Mouse (Mus musculus) MEL (cell line): Measurements from ENCODE around the gene Galns. TPM values are rescaled to one million over a fixed set of nuclear protein-coding genes. Genes with fewer than 3 reads are reported as not detected.

Experiments
- DNase-seq: peaks from one replicate; pipeline ENCODE4 v3.0.0; 2011; ENCODE audit warnings: low read depth, low spot score
- H3K27ac ChIP-seq: 2 replicates; pipeline ENCODE4 v1.5.1; 2012; ENCODE audit warnings: low read depth, mild to moderate bottlenecking, control low read depth, low read length, moderate library complexity; ENCODE audit not compliant: control insufficient read depth
- H3K27me3 ChIP-seq, 2 experiments: fragments of 150-350 bp in 1 of 2; sonication (generic) in 1 of 2; 2 replicates each; pipeline ENCODE4 v1.6.1; 2012; ENCODE audit warnings: low read length in 2 of 2, mild to moderate bottlenecking in 2 of 2, improper control_type of control experiment in 1 of 2, moderate library complexity in 1 of 2; ENCODE audit not compliant: insufficient read depth in 2 of 2, control insufficient read depth in 1 of 2
- H3K36me3 ChIP-seq, 2 experiments: 2 replicates each; pipeline ENCODE4 v1.6.1; 2012 to 2014; ENCODE audit warnings: low read length in 2 of 2, improper control_type of control experiment in 1 of 2, inconsistent platforms in 1 of 2, mild to moderate bottlenecking in 1 of 2; ENCODE audit not compliant: insufficient read depth in 2 of 2, control insufficient read depth in 1 of 2
- H3K4me1 ChIP-seq, 2 experiments: fragments of 150-350 bp in 1 of 2; sonication (generic) in 1 of 2; 2 replicates each; pipeline ENCODE4 v1.6.1; 2012; ENCODE audit warnings: low read length in 2 of 2, improper control_type of control experiment in 1 of 2, mild to moderate bottlenecking in 1 of 2; ENCODE audit not compliant: insufficient read depth in 2 of 2, control insufficient read depth in 1 of 2
- H3K4me3 ChIP-seq, 2 experiments: fragments of 150-350 bp in 1 of 2; sonication (generic) in 1 of 2; 2 replicates each; pipeline ENCODE4 v1.5.1; 2012; ENCODE audit warnings: low read depth in 2 of 2, low read length in 2 of 2, mild to moderate bottlenecking in 2 of 2, moderate library complexity in 2 of 2, control low read depth in 1 of 2, improper control_type of control experiment in 1 of 2; ENCODE audit not compliant: control insufficient read depth in 1 of 2, insufficient read depth in 1 of 2
- H3K79me2 ChIP-seq: 2 replicates; pipeline ENCODE4 v1.6.1; 2012; ENCODE audit warnings: mild to moderate bottlenecking, low read length, moderate library complexity; ENCODE audit not compliant: control insufficient read depth, poor library complexity, insufficient read depth
- H3K9ac ChIP-seq: 2 replicates; pipeline ENCODE4 v1.6.1; 2012; ENCODE audit warnings: low read depth, mild to moderate bottlenecking, control low read depth, low read length, moderate library complexity; ENCODE audit not compliant: control insufficient read depth, poor library complexity, severe bottlenecking
- H3K9me3 ChIP-seq: fragments of 150-350 bp; sonication (generic); replicated peaks from 2 replicates; pipeline ENCODE4 v1.6.1; 2012; ENCODE audit warnings: mild to moderate bottlenecking, low read length, improper control_type of control experiment, moderate library complexity; ENCODE audit not compliant: insufficient read depth
- EP300 ChIP-seq, 2 experiments: IDR thresholded peaks; 2 replicates each; pipeline ENCODE4 v1.6.1; 2011; ENCODE audit warnings: improper control_type of control experiment in 2 of 2, low read length in 2 of 2, low read depth in 1 of 2, mild to moderate bottlenecking in 1 of 2
- KAT2A ChIP-seq: conservative IDR thresholded peaks from 2 replicates; pipeline ENCODE4 v1.6.1; 2012; ENCODE audit warnings: low read depth, low read length, improper control_type of control experiment, inconsistent platforms
- MAX ChIP-seq: IDR thresholded peaks from 2 replicates; pipeline ENCODE4 v1.6.1; 2011; ENCODE audit warnings: low read length, improper control_type of control experiment
- MXI1 ChIP-seq: IDR thresholded peaks from 2 replicates; pipeline ENCODE4 v1.6.1; 2011; ENCODE audit warnings: mild to moderate bottlenecking, low read depth, low read length, improper control_type of control experiment
- MYC ChIP-seq: IDR thresholded peaks from 2 replicates; pipeline ENCODE4 v1.6.1; 2011; ENCODE audit warnings: low read depth, mild to moderate bottlenecking, low read length, improper control_type of control experiment, moderate library complexity
- POLR2A ChIP-seq, 2 experiments: IDR thresholded peaks; 2 replicates each; pipeline ENCODE4 v1.6.1; 2011 to 2012; ENCODE audit warnings: low read length in 2 of 2, mild to moderate bottlenecking in 2 of 2, control low read depth in 1 of 2, improper control_type of control experiment in 1 of 2, low read depth in 1 of 2, moderate library complexity in 1 of 2; ENCODE audit not compliant: control insufficient read depth in 1 of 2, insufficient read depth in 1 of 2, poor library complexity in 1 of 2
- POLR2AphosphoS2 ChIP-seq: IDR thresholded peaks from 2 replicates; pipeline ENCODE4 v1.6.1; 2011; ENCODE audit warnings: low read length, improper control_type of control experiment
- SIN3A ChIP-seq: IDR thresholded peaks from 2 replicates; pipeline ENCODE4 v1.6.1; 2012; ENCODE audit warnings: low read length, improper control_type of control experiment, inconsistent platforms
- SMC3 ChIP-seq: IDR thresholded peaks from 2 replicates; pipeline ENCODE4 v1.6.1; 2011; ENCODE audit warnings: low read depth, low read length, improper control_type of control experiment
- TAL1 ChIP-seq: IDR thresholded peaks from 2 replicates; pipeline ENCODE4 v1.6.1; 2012; ENCODE audit warnings: mild to moderate bottlenecking, inconsistent platforms, low read length, moderate library complexity, mixed read lengths
- UBTF ChIP-seq: IDR thresholded peaks from 2 replicates; pipeline ENCODE4 v1.6.1; 2012; ENCODE audit warnings: low read depth, mild to moderate bottlenecking, inconsistent platforms, low read length, improper control_type of control experiment, moderate library complexity, borderline replicate concordance; ENCODE audit not compliant: insufficient read depth
- ZMIZ1 ChIP-seq: IDR thresholded peaks from 2 replicates; pipeline ENCODE4 v1.6.1; 2012; ENCODE audit warnings: low read depth, mild to moderate bottlenecking, inconsistent platforms, low read length, improper control_type of control experiment, moderate library complexity
- ZNF384 ChIP-seq: IDR thresholded peaks from 2 replicates; pipeline ENCODE4 v1.6.1; 2012; ENCODE audit warnings: low read depth, mild to moderate bottlenecking, inconsistent platforms, low read length, improper control_type of control experiment
- polyA plus RNA-seq, 2 experiments: library from polyadenylated mRNA; stranded (reverse) in 1 of 2; unstranded in 1 of 2; fragments of >175 nt in 1 of 2; fragments of >200 nt in 1 of 2; gene quantifications; 2 replicates each; pipeline versions ENCODE4 v1.2.1 to v1.2.4; 2012; ENCODE audit warnings: low replicate concordance in 2 of 2, low read depth in 1 of 2; ENCODE audit not compliant: insufficient read length in 2 of 2, insufficient read depth in 1 of 2, missing spikeins in 1 of 2
- total RNA-seq: library from RNA; depleted of rRNA; stranded (reverse); fragments of 300-350 nt; gene quantifications from 2 replicates; pipeline ENCODE4 v1.2.3, GENCODE M21; 2012

Gene Galns
- total and polyA plus RNA-seq, 3 experiments: 1.7 to 3.0 TPM; not detected in 1

DNA sequence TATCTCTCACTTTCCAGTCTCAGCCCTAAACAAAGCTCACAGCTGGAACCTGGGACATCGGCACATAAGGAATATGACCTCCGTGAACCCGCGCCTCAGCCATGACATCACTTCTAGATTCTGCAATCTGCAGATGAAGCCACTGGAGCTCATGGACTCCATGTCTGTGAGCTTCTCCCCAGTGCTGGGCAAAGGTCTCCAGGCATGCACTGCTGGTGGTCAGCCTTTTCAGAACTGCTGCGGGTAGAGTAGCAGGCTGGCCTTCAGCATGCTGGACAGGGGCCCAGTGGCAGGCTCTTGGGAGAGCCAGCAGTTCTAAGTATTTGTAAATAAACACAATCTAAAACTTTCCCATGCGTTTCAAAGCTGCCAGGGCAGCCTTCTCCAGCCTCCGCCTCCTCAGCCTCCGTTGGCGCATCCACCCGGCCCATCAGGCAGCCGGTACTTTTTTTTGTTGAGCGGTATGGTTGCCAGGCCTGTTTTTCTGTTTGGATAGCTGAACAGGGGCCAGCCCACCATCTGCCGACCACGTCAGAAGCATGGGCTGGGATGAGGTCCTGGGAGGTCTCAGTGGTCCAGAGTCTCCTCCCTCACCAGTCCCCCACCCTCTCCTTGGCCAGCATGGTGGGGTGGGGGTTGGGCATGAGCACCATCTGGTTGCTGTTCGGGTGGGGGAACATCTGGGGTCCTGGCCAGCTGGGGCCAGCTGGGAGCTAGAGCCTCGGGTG, 28.4 kb upstream of the Galns start:
- no peak for DNase-seq
- Histone ChIP-seq H3K9me3 (no peaks in the 10 kb centered on the region), H3K27ac (no peak overlapping the region), H3K4me1 (peaks cover 0 to 20% of the 10 kb centered on the region in 2 experiments; a peak in 2 of 4 replicates), H3K9ac (no peak overlapping the region), H3K27me3 (no peaks in the 10 kb centered on the region), H3K36me3 (peaks cover 7 to 12% of the 10 kb centered on the region in 2 experiments), H3K4me3 (no peak overlapping the region), H3K79me2 (no peaks in the 10 kb centered on the region)
- TF ChIP-seq MXI1 (no peak), POLR2A (IDR thresholded peaks at IDR 0.05; ENCODE audit: control insufficient read depth in 1 of 2, insufficient read depth in 1 of 2, low read depth in 1 of 2, low read length in 2 of 2, poor library complexity in 1 of 2) (peak in 1 of 2 experiments; percentile 8; a peak in 1 of 4 replicates), POLR2AphosphoS2 (0 out of 2 replicates have a peak, but pooled peaks have one; percentile 13)

DNA sequence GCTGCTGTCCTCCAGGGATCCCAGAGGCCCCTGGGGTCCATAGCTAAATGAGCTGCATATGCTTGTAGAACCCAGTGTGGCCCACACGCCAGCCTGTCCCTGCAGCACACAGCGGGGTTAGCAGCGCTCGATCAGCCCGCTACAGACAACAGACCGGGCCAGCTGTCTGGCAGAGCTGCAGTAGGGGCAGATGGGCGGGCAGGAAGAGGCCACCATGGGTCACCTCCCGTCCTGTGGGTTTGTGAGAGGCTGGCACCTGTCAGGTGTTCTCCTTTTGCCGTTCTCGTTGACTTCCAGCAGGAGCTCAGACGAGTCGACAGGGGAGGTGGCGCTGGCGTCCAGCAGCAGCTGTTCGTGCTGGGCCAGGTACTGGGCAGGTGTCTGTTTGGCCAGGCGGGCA, 27.3 kb upstream of the Galns start:
- no peak for DNase-seq
- Histone ChIP-seq H3K79me2 (no peaks in the 10 kb centered on the region), H3K4me3 (no peak overlapping the region), H3K9ac (no peak overlapping the region)
- TF ChIP-seq MYC (no peak), SMC3 (no peak)
- TF ChIP-seq, all 39 proteins: peak for 0
- Histone ChIP-seq H3K9me3 (no peaks in the 10 kb centered on the region), H3K4me1 (peaks cover 0 to 20% of the 10 kb centered on the region in 2 experiments; a peak in 2 of 4 replicates), H3K27me3 (no peaks in the 10 kb centered on the region), H3K36me3 (peaks cover 12 to 14% of the 10 kb centered on the region in 2 experiments), H3K27ac (no peak overlapping the region)

DNA sequence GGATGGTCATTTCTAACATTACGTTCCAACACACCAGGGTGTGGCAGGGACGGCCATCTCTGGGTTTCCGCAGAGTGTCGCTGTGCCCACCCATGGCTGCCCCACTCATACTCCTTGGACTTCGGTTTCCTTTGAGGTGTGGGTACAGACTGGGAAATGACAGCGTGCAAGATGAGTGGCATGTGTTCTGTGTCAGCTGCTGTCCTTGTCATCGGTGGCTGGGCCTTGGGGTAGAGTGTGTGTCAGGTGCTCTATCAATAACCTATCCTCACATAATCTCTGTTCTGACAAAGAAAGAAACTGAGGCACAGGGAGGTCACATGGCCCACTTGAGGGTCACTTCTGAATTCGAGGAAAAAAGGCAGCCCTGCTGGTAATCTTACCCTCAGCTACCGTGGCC, 26.0 kb upstream of the Galns start:
- Histone ChIP-seq H3K4me1 (peaks cover 0 to 20% of the 10 kb centered on the region in 2 experiments; a peak in 2 of 4 replicates), H3K27me3 (no peaks in the 10 kb centered on the region), H3K9ac (no peak overlapping the region), H3K4me3 (no peak overlapping the region), H3K27ac (no peak overlapping the region), H3K36me3 (peaks cover 12 to 16% of the 10 kb centered on the region in 2 experiments), H3K79me2 (no peaks in the 10 kb centered on the region), H3K9me3 (no peaks in the 10 kb centered on the region)
- DNase-seq: no peak
- TF ChIP-seq POLR2AphosphoS2 (no peak), ZMIZ1 (no peak), EP300 (IDR thresholded peaks at IDR 0.05; ENCODE audit: low read depth in 1 of 2, low read length in 2 of 2) (no peak), SIN3A (no peak), KAT2A (no peak), MAX (no peak), ZNF384 (no peak), TAL1 (no peak), UBTF (no peak)
